8 mouse cellular contexts compared by ENCODE assay signal in the genomic region with DNA sequence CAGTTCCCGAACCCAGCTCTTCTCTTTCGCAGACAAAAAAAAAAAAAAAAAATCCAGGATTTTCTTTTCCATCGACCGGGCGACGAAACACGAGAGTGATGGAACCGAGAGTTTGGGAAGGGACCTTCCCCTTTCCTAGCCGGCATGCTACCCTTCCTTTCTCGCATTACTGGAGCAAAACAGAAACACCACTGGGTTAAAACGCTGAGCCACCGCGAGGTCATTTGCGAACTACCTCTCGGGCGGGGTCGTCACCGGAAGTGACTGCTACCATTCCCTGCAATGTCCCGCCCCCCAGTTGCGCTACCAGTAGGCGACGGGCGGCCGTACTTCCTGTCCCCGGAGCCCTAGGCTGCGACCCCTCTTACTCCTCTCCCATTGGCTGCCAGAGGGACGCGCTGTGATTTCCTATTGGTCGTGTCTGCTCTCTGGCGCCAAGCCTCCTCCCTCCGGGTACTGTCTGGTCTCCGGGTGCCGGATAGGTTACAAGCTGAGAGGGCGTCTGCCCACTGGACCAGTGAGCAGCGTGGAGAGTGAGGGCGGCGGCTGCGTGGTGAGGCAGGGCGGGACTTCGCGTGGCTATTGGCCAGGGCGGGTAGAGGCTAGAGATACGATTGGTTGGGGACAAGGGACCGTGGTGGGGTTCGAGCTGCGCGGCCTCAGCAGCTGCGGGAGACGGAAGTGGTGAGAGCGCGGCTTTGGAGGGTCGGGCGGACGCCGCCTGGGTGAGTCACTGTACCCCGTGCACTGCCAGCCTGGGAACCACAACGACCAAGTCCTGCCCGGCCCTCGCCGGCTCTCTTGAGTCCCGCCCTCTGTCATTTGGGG. TPM values are rescaled to one million over a fixed set of nuclear protein-coding genes. Genes with fewer than 3 reads are reported as not detected.
A peak's percentile ranks its signal among the peaks of the same experiment; 100 is the strongest.
DNase-seq lines count a peak whose midpoint lies in the region; ATAC-seq lines count a peak whose summit lies in the region.

A gene (plus strand): TSS at position 637 of the 828 bp plus-strand sequence.

- H3K27ac ChIP-seq in hindbrain, embryonic 11.5 days (ENCODE audit: low read depth, low read length), result peak within 1 kb of the TSS; percentile 74

- H3K4me1 ChIP-seq in hindbrain, embryonic 11.5 days (replicated peaks; ENCODE audit: control insufficient read depth, insufficient read depth, low read length), result peaks cover 8% of the 10 kb centered on the region

- ATAC-seq in hindbrain, embryonic 11.5 days (ENCODE audit: low FRiP score), result peak; percentile 98

- peak; percentile 100 for DNase-seq in Muller cell, postnatal 12 days (ENCODE audit: inconsistent ontology term)
- DNase-seq in cerebellum, adult 9-11 months, result peak; percentile 100
- DNase-seq in frontal cortex, adult 2 months (ENCODE audit: extremely low spot score in 1 of 2, low spot score in 1 of 2), result peak; percentile 100
- peak; percentile 96 for DNase-seq in hindbrain, embryonic 11.5 days (ENCODE audit: low spot score)
- DNase-seq in layer of hippocampus, postnatal 14 days (ENCODE audit: low spot score in 2 of 2), result peak; percentile 99 to 100
- DNase-seq in lung, postnatal 14 days, result peak; percentile 98
- DNase-seq in retina, adult 2 months (ENCODE audit: low read depth, low spot score), result peak; percentile 97
- peak; percentile 97 to 100 for DNase-seq in thymus, postnatal 36 days

- WGBS in hindbrain, embryonic 11.5 days, result under 1% methylated on average over 56 of the region's 61 CpGs

- peak within 1 kb of the TSS; percentile 71 for H3K4me3 ChIP-seq in hindbrain, embryonic 11.5 days (ENCODE audit: low read depth, low read length)

- H3K27me3 ChIP-seq in hindbrain, embryonic 11.5 days (ENCODE audit: control insufficient read depth, insufficient read depth, low read length), result no peaks in the 10 kb centered on the region

- H3K4me2 ChIP-seq in hindbrain, embryonic 11.5 days (replicated peaks; ENCODE audit: low read depth, low read length), result peak within 1 kb of the TSS; percentile 56

- H3K9me3 ChIP-seq in hindbrain, embryonic 11.5 days (ENCODE audit: control insufficient read depth, low read length), result no peaks in the 10 kb centered on the region

- peak within 1 kb of the TSS; percentile 69 for H3K9ac ChIP-seq in hindbrain, embryonic 11.5 days (ENCODE audit: low read depth, low read length)

- H3K36me3 ChIP-seq in hindbrain, embryonic 11.5 days (ENCODE audit: control insufficient read depth, insufficient read depth, low read length), result no peaks in the 10 kb centered on the region

RNA-seq across cellular contexts. Expression of the gene that starts here (rescaled TPM):
- polyA plus RNA-seq in frontal cortex, adult 2 months (2012; rRNA removed), result 41.5 and 47.3 TPM in 2 replicates
- polyA plus RNA-seq in hindbrain, embryonic 11.5 days (2014; fragmentation: Nextera tagmentation; extraction: Ambion mirVana), result 63.2 and 77.0 TPM in 2 replicates
- 10 to 100 TPM; 80.4 to 95.4 TPM for total RNA-seq in layer of hippocampus, postnatal 14 days (2021)

Comparison
In these comparisons a context has a peak if more than half of its experiments do, and no peak if none do; other contexts are left out.
1. Peak in every context shown above with its lines: DNase-seq, ATAC-seq, H3K4me3 ChIP-seq and H3K27ac ChIP-seq.